In genomic region chr16:45970187-45970586, GRCm38 (mm10) we compare ENCODE assay signal across 18 mouse cellular contexts. TPM values are rescaled to one million over a fixed set of nuclear protein-coding genes. Genes with fewer than 3 reads are reported as not detected.
A peak's percentile ranks its signal among the peaks of the same experiment; 100 is the strongest.
DNase-seq lines count a peak whose midpoint lies in the region; ATAC-seq lines count a peak whose summit lies in the region.
"Had no signal": no experiment of that assay in that cellular context is flagged by ENCODE, and none has a peak within 500 bp of the region (broad histone marks: within the 10 kb centered on the region; RNA-seq: fewer than 3 reads in every experiment).

No protein-coding gene starts in this region.

- no peak overlapping the region for H3K27ac ChIP-seq in kidney, embryonic 15.5 days
- H3K27ac ChIP-seq in neural tube, embryonic 15.5 days (replicated peaks) = no peak overlapping the region
- H3K27ac ChIP-seq: embryonic facial prominence, embryonic 12.5 days; limb, embryonic 15.5 days; lung, embryonic 15.5 days; midbrain, embryonic 10.5 days had no signal

- H3K27me3 ChIP-seq in kidney, embryonic 15.5 days = no peaks in the 10 kb centered on the region
- no peaks in the 10 kb centered on the region for H3K27me3 ChIP-seq in neural tube, embryonic 15.5 days (replicated peaks)
- H3K27me3 ChIP-seq: embryonic facial prominence, embryonic 12.5 days; heart, embryonic 12.5 days; limb, embryonic 15.5 days; lung, embryonic 15.5 days had no signal

- ATAC-seq in kidney, embryonic 15.5 days (replicated peaks; ENCODE audit: low FRiP score) = no peak
- no peak for ATAC-seq in megakaryocyte-erythroid progenitor cell, adult 5-6 weeks (replicated peaks; ENCODE audit: low FRiP score, low TSS enrichment, poor library complexity, severe bottlenecking)
- no peak for ATAC-seq in neural tube, embryonic 15.5 days (ENCODE audit: low FRiP score)
- ATAC-seq in activated CD4-positive, CD25-positive, alpha-beta regulatory T cell, adult 4 months = no peak

- no peak overlapping the region for H3K9ac ChIP-seq in kidney, embryonic 15.5 days
- no peak overlapping the region for H3K9ac ChIP-seq in neural tube, embryonic 15.5 days (replicated peaks)
- H3K9ac ChIP-seq: embryonic facial prominence, embryonic 12.5 days; heart, embryonic 12.5 days; limb, embryonic 15.5 days; lung, embryonic 15.5 days had no signal

- H3K36me3 ChIP-seq in kidney, embryonic 15.5 days = no peaks in the 10 kb centered on the region
- peaks cover 3% of the 10 kb centered on the region; the same call in 1 of the 2 replicates for H3K36me3 ChIP-seq in neural tube, embryonic 15.5 days
- H3K36me3 ChIP-seq: embryonic facial prominence, embryonic 12.5 days; heart, embryonic 12.5 days; limb, embryonic 15.5 days; lung, embryonic 15.5 days; midbrain, embryonic 10.5 days had no signal

- H3K4me1 ChIP-seq in kidney, embryonic 15.5 days = peaks cover 18% of the 10 kb centered on the region
- H3K4me1 ChIP-seq in neural tube, embryonic 15.5 days = no peaks in the 10 kb centered on the region
- H3K4me1 ChIP-seq: embryonic facial prominence, embryonic 12.5 days; heart, embryonic 12.5 days; midbrain, embryonic 10.5 days had no signal

- H3K4me3 ChIP-seq in kidney, embryonic 15.5 days (replicated peaks) = no peak overlapping the region
- H3K4me3 ChIP-seq in neural tube, embryonic 15.5 days (replicated peaks) = no peak overlapping the region
- H3K4me3 ChIP-seq: embryonic facial prominence, embryonic 12.5 days; heart, embryonic 12.5 days; limb, embryonic 15.5 days; lung, embryonic 15.5 days; midbrain, embryonic 10.5 days had no signal

- 85% methylated on average over 2 of the region's 2 CpGs for WGBS in kidney, embryonic 15.5 days
- 98% methylated on average over 2 of the region's 2 CpGs for WGBS in neural tube, embryonic 15.5 days

- no peak overlapping the region for H3K4me2 ChIP-seq in kidney, embryonic 15.5 days
- no peak overlapping the region for H3K4me2 ChIP-seq in neural tube, embryonic 15.5 days
- H3K4me2 ChIP-seq: embryonic facial prominence, embryonic 12.5 days; heart, embryonic 12.5 days; limb, embryonic 15.5 days; lung, embryonic 15.5 days had no signal

- no peaks in the 10 kb centered on the region for H3K9me3 ChIP-seq in kidney, embryonic 15.5 days (replicated peaks)
- no peaks in the 10 kb centered on the region for H3K9me3 ChIP-seq in neural tube, embryonic 15.5 days (replicated peaks)
- H3K9me3 ChIP-seq: embryonic facial prominence, embryonic 12.5 days; heart, embryonic 12.5 days; limb, embryonic 15.5 days; lung, embryonic 15.5 days; midbrain, embryonic 10.5 days had no signal

- DNase-seq in kidney, adult 11 months = peak; percentile 31
- DNase-seq in 416B (ENCODE audit: low read depth) = peak; percentile 20
- DNase-seq in ES-CJ7 (ENCODE audit: low read depth, low spot score) = peak; percentile 6
- peak; percentile 32 for DNase-seq in induced T-regulatory cell, adult 2 months (ENCODE audit: low read depth)
- DNase-seq: cerebellum, adult 11 months; gastrocnemius, postnatal 36 days; heart, postnatal 4 days; layer of hippocampus, adult 9-11 months; right cerebral cortex, postnatal 4 days had no signal

RNA-seq across cellular contexts. Expression of gene Phldb2, which starts 16.8 kb away (rescaled TPM):
- polyA plus RNA-seq in kidney, embryonic 15.5 days (2015; fragmentation: Nextera tagmentation; extraction: Ambion mirVana) = 81.2 and 84.2 TPM in 2 replicates
- total RNA-seq in megakaryocyte-erythroid progenitor cell, adult 5-6 weeks (2014; fragmentation: Nextera tagmentation) = not detected in 2 replicates
- total RNA-seq in megakaryocyte-erythroid progenitor cell, adult 5-6 weeks (2017) = not detected in 2 replicates
- polyA plus RNA-seq in neural tube, embryonic 15.5 days (2015; fragmentation: Nextera tagmentation; extraction: Ambion mirVana) = 7.2 and 11.2 TPM in 2 replicates
- not detected for polyA plus RNA-seq in activated CD4-positive, CD25-positive, alpha-beta regulatory T cell, adult 4 months (2017; shearing (Covaris generic))

RNA-seq across cellular contexts. Expression of gene Plcxd2, which starts 39.8 kb away (rescaled TPM):
- 1.4 and 1.5 TPM in 2 replicates for polyA plus RNA-seq in kidney, embryonic 15.5 days (2015; fragmentation: Nextera tagmentation; extraction: Ambion mirVana)
- 0.57 TPM in 1 of 2 replicates, not detected in the other for total RNA-seq in megakaryocyte-erythroid progenitor cell, adult 5-6 weeks (2014; fragmentation: Nextera tagmentation)
- total RNA-seq in megakaryocyte-erythroid progenitor cell, adult 5-6 weeks (2017) = 0.75 and 1.8 TPM in 2 replicates
- polyA plus RNA-seq in neural tube, embryonic 15.5 days (2015; fragmentation: Nextera tagmentation; extraction: Ambion mirVana) = 14.9 and 15.8 TPM in 2 replicates
- 1 to 10 TPM; 3.2 to 6.8 TPM for polyA plus RNA-seq in activated CD4-positive, CD25-positive, alpha-beta regulatory T cell, adult 4 months (2017; shearing (Covaris generic))
